Mouse (Mus musculus): Measurements from ENCODE around the gene Grin2b. TPM values are rescaled to one million over a fixed set of nuclear protein-coding genes. Genes with fewer than 3 reads are reported as not detected.

Grin2b gene
- polyA plus RNA-seq, 2 experiments from 2014 or later, result not detected

- ATAC-seq, result no peak
Observed at GRCm38 (mm10) chr6:136096269-136096668, 77.0 kb downstream of the Grin2b start.

GRCm38 (mm10) chr6:136079991-136080734 is 93.1 kb downstream of the Grin2b start:
- no peak for ATAC-seq

- no peak for ATAC-seq
Observed at GRCm38 (mm10) chr6:136072326-136073054, 100.8 kb downstream of the Grin2b start.

GRCm38 (mm10) chr6:136070101-136070500 is 103.2 kb downstream of the Grin2b start:
- ATAC-seq, result no peak

- no peak for ATAC-seq
Observed at GRCm38 (mm10) chr6:136053346-136053745, 120.0 kb downstream of the Grin2b start.

GRCm38 (mm10) chr6:136050346-136050745 is 123.0 kb downstream of the Grin2b start:
- no peak for ATAC-seq

GRCm38 (mm10) chr6:136048084-136048483 is 125.2 kb downstream of the Grin2b start:
- ATAC-seq, result no peak

- no peak for ATAC-seq
Observed at GRCm38 (mm10) chr6:136046091-136046490, 127.2 kb downstream of the Grin2b start.

GRCm38 (mm10) chr6:136044461-136044860 is 128.8 kb downstream of the Grin2b start:
- no peak for ATAC-seq

GRCm38 (mm10) chr6:136042375-136042774 is 130.9 kb downstream of the Grin2b start:
- no peak for ATAC-seq

- no peak for ATAC-seq
Observed at GRCm38 (mm10) chr6:136041821-136042220, 131.5 kb downstream of the Grin2b start.

- no peak for ATAC-seq
Observed at GRCm38 (mm10) chr6:136040931-136041330, 132.4 kb downstream of the Grin2b start.

- no peak for ATAC-seq
Observed at GRCm38 (mm10) chr6:136029235-136029939, 143.9 kb downstream of the Grin2b start.

- ATAC-seq, result no peak
Observed at GRCm38 (mm10) chr6:136026936-136027335, 146.4 kb downstream of the Grin2b start.

GRCm38 (mm10) chr6:136025801-136026200 is 147.5 kb downstream of the Grin2b start:
- ATAC-seq, result no peak

GRCm38 (mm10) chr6:136020460-136020859 is 152.9 kb downstream of the Grin2b start:
- no peak for ATAC-seq

GRCm38 (mm10) chr6:136018962-136019361 is 154.3 kb downstream of the Grin2b start:
- no peak for ATAC-seq

GRCm38 (mm10) chr6:136013556-136014380 is 159.5 kb downstream of the Grin2b start:
- no peak for ATAC-seq

GRCm38 (mm10) chr6:136011533-136011932 is 161.8 kb downstream of the Grin2b start:
- no peak for ATAC-seq

GRCm38 (mm10) chr6:136011038-136011311 is 162.3 kb downstream of the Grin2b start:
- no peak for ATAC-seq

- ATAC-seq, result no peak
Observed at GRCm38 (mm10) chr6:136010290-136011037, 162.8 kb downstream of the Grin2b start.

- ATAC-seq, result no peak
Observed at GRCm38 (mm10) chr6:136008120-136008519, 165.2 kb downstream of the Grin2b start.

Measured in CD4-positive, CD25-positive, alpha-beta regulatory T cell, adult 4 months (primary cell).